Mouse (Mus musculus): ENCODE measurements around the gene Rora.

DNA sequence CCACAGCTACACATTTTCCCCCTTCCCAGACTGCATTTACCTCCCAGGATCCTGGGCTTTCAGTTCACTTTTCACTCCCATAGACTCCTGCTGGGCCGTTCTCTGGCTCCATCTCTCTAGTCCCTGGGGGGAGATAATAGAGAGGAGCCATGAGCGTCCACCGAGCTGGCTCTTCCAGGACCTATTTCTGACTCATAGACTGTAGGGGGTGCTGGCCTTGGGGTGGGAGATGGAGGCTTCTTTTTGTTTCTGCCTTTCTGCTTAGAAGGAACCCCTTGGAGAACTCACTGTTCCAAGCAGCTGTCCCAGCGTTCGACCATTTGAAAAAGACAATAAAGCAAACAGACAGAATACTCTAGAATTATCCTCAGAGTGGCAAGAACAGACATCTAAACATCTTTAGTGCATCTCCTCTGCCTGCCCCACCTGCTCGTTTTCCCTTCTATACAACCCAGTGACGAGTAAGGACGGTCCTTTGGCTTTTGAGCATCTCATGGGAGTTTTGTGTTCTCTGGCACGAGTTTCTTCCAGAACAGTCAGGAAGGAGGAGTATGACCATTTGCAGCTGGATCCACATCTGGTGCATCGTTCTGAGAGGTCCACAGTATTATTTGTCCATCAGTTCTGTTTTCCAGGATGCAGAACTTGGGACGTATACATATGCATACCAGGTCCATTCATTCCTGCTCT, 73.7 kb downstream of the Rora start:
- TF ChIP-seq CTCF (IDR thresholded peaks at IDR 0.05; ENCODE audit: borderline replicate concordance, control insufficient read depth, extremely low read depth, insufficient read depth, low read length, poor library complexity) (no peak), POLR2A (IDR thresholded peaks at IDR 0.05; ENCODE audit: control insufficient read depth, extremely low read depth, insufficient read depth, low read length, poor library complexity) (no peak)

Data from thymus, adult 2 months (tissue).